In the genomic region with DNA sequence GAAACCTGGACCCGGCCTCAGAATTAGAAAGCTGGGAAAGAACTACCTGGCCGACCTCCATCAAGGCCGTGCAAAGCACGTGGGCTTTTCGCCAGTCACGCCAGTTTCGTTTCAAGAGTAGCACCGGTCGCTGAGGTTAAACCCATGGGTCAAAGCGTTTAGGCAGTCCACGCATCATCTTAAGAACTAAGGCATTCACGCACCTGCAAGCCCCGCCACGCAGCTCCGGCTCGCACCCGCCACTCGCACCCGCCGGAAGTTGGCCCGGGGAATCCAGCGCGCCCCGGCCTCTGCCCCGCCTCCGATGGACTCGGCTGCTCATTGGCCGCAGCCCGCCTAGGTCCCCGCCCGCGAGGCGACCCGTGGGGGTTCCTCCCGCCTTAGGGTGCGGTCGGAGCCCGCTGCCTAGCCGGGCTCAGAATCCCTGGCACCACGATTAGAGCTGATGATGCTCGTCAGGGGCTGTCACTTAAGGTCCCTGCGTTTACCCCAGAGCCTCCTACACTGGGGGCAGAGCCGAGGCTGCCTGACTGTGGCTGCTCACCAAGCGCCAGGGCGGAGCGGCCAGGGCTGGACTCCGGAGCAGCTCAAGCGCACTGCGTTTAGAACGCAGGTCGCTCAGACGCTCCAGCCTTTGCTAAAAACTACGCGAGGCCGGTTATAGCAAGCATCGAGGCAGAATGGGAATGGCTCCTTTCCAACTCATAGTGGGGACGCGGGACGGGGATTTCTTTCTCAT, we compare ENCODE assay signal across 8 mouse cellular contexts. TPM values are rescaled to one million over a fixed set of nuclear protein-coding genes. Genes with fewer than 3 reads are reported as not detected.
A peak's percentile ranks its signal among the peaks of the same experiment; 100 is the strongest.
DNase-seq lines count a peak whose midpoint lies in the region; ATAC-seq and TF ChIP-seq lines count a peak whose summit lies in the region.

A gene (minus strand): TSS at position 272 of the 739 bp plus-strand sequence.

- TF ChIP-seq EP300 in MEL (IDR thresholded peaks at IDR 0.05; ENCODE audit: low read depth in 1 of 2, low read length in 2 of 2): no peak

- peaks cover 5 to 11% of the 10 kb centered on the region in 2 experiments; a peak in 3 of 4 replicates for H3K4me1 ChIP-seq in MEL (ENCODE audit: control insufficient read depth in 1 of 2, insufficient read depth in 2 of 2, low read length in 2 of 2)
- no peaks in the 10 kb centered on the region; the same call in 1 of the 2 replicates for H3K4me1 ChIP-seq in cerebellum, adult 2 months (ENCODE audit: control insufficient read depth, insufficient read depth, low read length)
- peaks cover 6% of the 10 kb centered on the region for H3K4me1 ChIP-seq in lung, embryonic 16.5 days (replicated peaks; ENCODE audit: control insufficient read depth, insufficient read depth, low read length)

- H3K9ac ChIP-seq in MEL (ENCODE audit: control insufficient read depth, low read depth, low read length, poor library complexity, severe bottlenecking): peak within 1 kb of the TSS; percentile 100
- peak within 1 kb of the TSS; percentile 93 for H3K9ac ChIP-seq in lung, embryonic 16.5 days (ENCODE audit: low read length)

- H3K36me3 ChIP-seq in MEL (ENCODE audit: control insufficient read depth in 1 of 2, insufficient read depth in 2 of 2, low read length in 2 of 2): peaks cover 12 to 35% of the 10 kb centered on the region in 2 experiments
- H3K36me3 ChIP-seq in lung, embryonic 16.5 days (ENCODE audit: control insufficient read depth, insufficient read depth, low read length): peaks cover under 1% of the 10 kb centered on the region; the same call in 1 of the 2 replicates

- H3K9me3 ChIP-seq in MEL (replicated peaks; ENCODE audit: insufficient read depth, low read length): no peaks in the 10 kb centered on the region
- H3K9me3 ChIP-seq in lung, embryonic 16.5 days (ENCODE audit: control insufficient read depth, low read length): no peaks in the 10 kb centered on the region

- no peaks in the 10 kb centered on the region for H3K27me3 ChIP-seq in MEL (ENCODE audit: control insufficient read depth in 1 of 2, insufficient read depth in 2 of 2, low read length in 2 of 2)
- no peaks in the 10 kb centered on the region for H3K27me3 ChIP-seq in cerebellum, adult 2 months (ENCODE audit: control insufficient read depth, insufficient read depth, low read length)
- no peaks in the 10 kb centered on the region for H3K27me3 ChIP-seq in lung, embryonic 16.5 days (ENCODE audit: control insufficient read depth, insufficient read depth, low read depth, low read length)

- peak; percentile 70 to 84 for ATAC-seq in hematopoietic stem cell, adult 5-6 weeks (replicated peaks in 1 of 2; ENCODE audit: insufficient read depth in 1 of 2, low FRiP score in 2 of 2, low TSS enrichment in 1 of 2, low read depth in 1 of 2, poor library complexity in 2 of 2, severe bottlenecking in 2 of 2)
- ATAC-seq in lung, embryonic 16.5 days (ENCODE audit: low read depth): peak; percentile 94

- H3K79me2 ChIP-seq in MEL (ENCODE audit: control insufficient read depth, insufficient read depth, low read length, poor library complexity): peaks cover 80% of the 10 kb centered on the region

- peak within 1 kb of the TSS; percentile 95 to 99 for H3K4me3 ChIP-seq in MEL (ENCODE audit: control insufficient read depth in 1 of 2, insufficient read depth in 1 of 2, low read depth in 2 of 2, low read length in 2 of 2)
- H3K4me3 ChIP-seq in cerebellum, adult 2 months (replicated peaks; ENCODE audit: insufficient read depth, low read depth, low read length): peak within 1 kb of the TSS; percentile 90
- H3K4me3 ChIP-seq in lung, embryonic 16.5 days (ENCODE audit: low read length): peak within 1 kb of the TSS; percentile 92

- H3K27ac ChIP-seq in MEL (ENCODE audit: control insufficient read depth, low read depth, low read length): peak within 1 kb of the TSS; percentile 97
- peak within 1 kb of the TSS; percentile 82 for H3K27ac ChIP-seq in cerebellum, adult 2 months (ENCODE audit: insufficient read depth, low read length)
- H3K27ac ChIP-seq in lung, embryonic 16.5 days (ENCODE audit: low read length): peak within 1 kb of the TSS; percentile 100

- TF ChIP-seq RAD21 in MEL (IDR thresholded peaks at IDR 0.05; ENCODE audit: low read depth, low read length): no peak

- H3K4me2 ChIP-seq in lung, embryonic 16.5 days (ENCODE audit: low read depth, low read length): peak within 1 kb of the TSS; percentile 98

- WGBS in cerebellum, adult 2 months: under 1% methylated on average over 59 of the region's 59 CpGs
- under 1% methylated on average over 58 of the region's 59 CpGs for WGBS in lung, embryonic 16.5 days

- DNase-seq in MEL (ENCODE audit: low read depth, low spot score): peak; percentile 94
- peak; percentile 95 to 96 for DNase-seq in cerebellum, adult 2 months
- peak; percentile 80 for DNase-seq in forelimb bud, embryonic 11.5 days (ENCODE audit: low read depth, low spot score)
- DNase-seq in layer of hippocampus, adult 9-10 months (ENCODE audit: low spot score): peak; percentile 69
- peak; percentile 90 for DNase-seq in ovary, postnatal 10 days (ENCODE audit: low spot score)
- peak; percentile 96 for DNase-seq in thymus, postnatal 14 days

- TF ChIP-seq CTCF in MEL (IDR thresholded peaks at IDR 0.05 in 2 of 3, conservative IDR thresholded peaks at IDR 0.05 in 1 of 3; ENCODE audit: control insufficient read depth in 1 of 3, insufficient read depth in 1 of 3, low read depth in 2 of 3, low read length in 3 of 3, poor library complexity in 1 of 3, severe bottlenecking in 1 of 3): no peak
- no peak for TF ChIP-seq CTCF in cerebellum, adult 2 months (IDR thresholded peaks at IDR 0.05; ENCODE audit: borderline replicate concordance, insufficient read depth, low read depth, low read length)

- peak; percentile 93 to 97 for TF ChIP-seq POLR2A in MEL (IDR thresholded peaks at IDR 0.05; ENCODE audit: control insufficient read depth in 1 of 2, insufficient read depth in 1 of 2, low read depth in 1 of 2, low read length in 2 of 2, poor library complexity in 1 of 2)
- peak; percentile 98 for TF ChIP-seq POLR2A in cerebellum, adult 2 months (IDR thresholded peaks at IDR 0.05; ENCODE audit: borderline replicate concordance, insufficient read depth, low read length)

TF ChIP-seq in MEL, 35 proteins besides CTCF, POLR2A, EP300 and RAD21:
- TF ChIP-seq UBTF (IDR thresholded peaks at IDR 0.05; ENCODE audit: borderline replicate concordance, insufficient read depth, low read depth, low read length): no peak
- TF ChIP-seq MXI1 (IDR thresholded peaks at IDR 0.05; ENCODE audit: low read depth, low read length): peak; percentile 64; the same call in 1 of the 2 replicates
- no peak for TF ChIP-seq POLR2AphosphoS5 (IDR thresholded peaks at IDR 0.05; ENCODE audit: borderline replicate concordance, low read depth, low read length)
- TF ChIP-seq USF1 (IDR thresholded peaks at IDR 0.05; ENCODE audit: low read depth, low read length): peak; percentile 44; the same call in 1 of the 2 replicates
- no peak for TF ChIP-seq ZKSCAN1 (IDR thresholded peaks at IDR 0.05; ENCODE audit: low read depth, low read length)
- TF ChIP-seq ZMIZ1 (IDR thresholded peaks at IDR 0.05; ENCODE audit: low read depth, low read length): peak; percentile 92
- TF ChIP-seq ELF1 (IDR thresholded peaks at IDR 0.05; ENCODE audit: low read depth, low read length): peak; percentile 30; the same call in 1 of the 2 replicates
- peak; percentile 91 for TF ChIP-seq MYC (IDR thresholded peaks at IDR 0.05; ENCODE audit: low read depth, low read length)
- no peak for TF ChIP-seq SMC3 (IDR thresholded peaks at IDR 0.05; ENCODE audit: low read depth, low read length)
- no peak for TF ChIP-seq USF2 (IDR thresholded peaks at IDR 0.05; ENCODE audit: borderline replicate concordance in 1 of 2, insufficient read depth in 1 of 2, low read depth in 1 of 2, low read length in 2 of 2)
- TF ChIP-seq MEF2A (IDR thresholded peaks at IDR 0.05; ENCODE audit: extremely low read depth, insufficient replicate concordance, low read depth, low read length, poor library complexity, severe bottlenecking): no peak
- TF ChIP-seq TAL1 (IDR thresholded peaks at IDR 0.05; ENCODE audit: low read length): no peak
- peak; percentile 90 for TF ChIP-seq NELFE (IDR thresholded peaks at IDR 0.05; ENCODE audit: low read depth, low read length)
- no peak; the same call in 1 of the 2 replicates for TF ChIP-seq MAZ (IDR thresholded peaks at IDR 0.05; ENCODE audit: low read depth, low read length)
- TF ChIP-seq SIN3A (IDR thresholded peaks at IDR 0.05; ENCODE audit: low read length): peak; percentile 45
- 0 out of 2 replicates have a peak, but pooled peaks have one; percentile 31 for TF ChIP-seq CHD1 (IDR thresholded peaks at IDR 0.05; ENCODE audit: low read depth, low read length)
- TF ChIP-seq POLR2AphosphoS2 (IDR thresholded peaks at IDR 0.05; ENCODE audit: low read length): peak; percentile 92
- 0 out of 2 replicates have a peak, but pooled peaks have one; percentile 46 for TF ChIP-seq ETS1 (IDR thresholded peaks at IDR 0.05; ENCODE audit: low read depth, low read length)
- peak; percentile 86 for TF ChIP-seq MAX (IDR thresholded peaks at IDR 0.05; ENCODE audit: low read length)
- TF ChIP-seq TBP (IDR thresholded peaks at IDR 0.05; ENCODE audit: low read depth, low read length): peak; percentile 88
- TF ChIP-seq NRF1 (IDR thresholded peaks at IDR 0.05; ENCODE audit: insufficient read depth, low read depth, low read length, poor library complexity, severe bottlenecking): no peak
- peak; percentile 69 for TF ChIP-seq HCFC1 (IDR thresholded peaks at IDR 0.05; ENCODE audit: low read depth, low read length)
- peak; percentile 47 for TF ChIP-seq TCF12 (IDR thresholded peaks at IDR 0.05; ENCODE audit: low read depth, low read length)

RNA-seq across cellular contexts. Expression of the gene that starts here (rescaled TPM):
- 400 and 417 TPM in 2 replicates for total RNA-seq in MEL (2012; rRNA removed)
- 100 to 1,000 TPM in 1 of 2 experiments, 10 to 100 TPM in 1; 94.0 to 509 TPM for polyA plus RNA-seq in MEL (2012; ENCODE audit: insufficient read depth in 1 of 2, insufficient read length in 2 of 2, low read depth in 1 of 2, low replicate concordance in 2 of 2, missing spikeins in 1 of 2)
- 43.0 and 48.5 TPM in 2 replicates for polyA plus RNA-seq in cerebellum, adult 2 months (2012; rRNA removed)
- total RNA-seq in hematopoietic stem cell, adult 5-6 weeks (2017): 193 and 440 TPM in 2 replicates
- polyA plus RNA-seq in lung, embryonic 16.5 days (2015; fragmentation: Nextera tagmentation; extraction: Ambion mirVana): 92.7 and 98.9 TPM in 2 replicates

Comparison
In these comparisons a context has a peak if more than half of its experiments do, and no peak if none do; other contexts are left out.
1. Peak in every context shown above with its lines: DNase-seq, ATAC-seq, H3K4me3 ChIP-seq and H3K27ac ChIP-seq.